Mouse (Mus musculus): ENCODE data around the gene Pde7b. TPM values are rescaled to one million over a fixed set of nuclear protein-coding genes. Genes with fewer than 3 reads are reported as not detected.

Pde7b gene
- polyA plus RNA-seq, 1 experiment from 2014 or later = 2.1 TPM

DNA sequence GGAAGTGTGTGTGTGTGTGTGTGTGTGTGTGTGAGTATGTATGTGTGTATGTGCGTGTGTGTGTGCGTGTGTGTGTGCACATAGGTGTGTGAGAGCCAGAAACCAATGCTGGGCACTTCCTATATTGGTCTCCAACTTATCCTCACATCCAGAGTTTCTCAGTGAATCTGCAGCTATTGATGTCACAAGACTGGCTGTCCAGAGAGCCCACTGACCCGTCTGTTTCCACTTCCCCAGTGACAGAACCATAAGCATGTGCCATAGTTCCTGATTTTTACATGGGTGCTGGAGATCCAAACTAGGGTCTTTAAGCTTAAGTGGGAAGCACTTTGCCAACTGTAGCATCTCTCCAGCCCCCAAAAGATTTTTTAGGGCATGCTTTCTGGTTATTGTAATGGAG, 71.6 kb downstream of the Pde7b start:
- WGBS = 89% methylated on average over 3 of the region's 3 CpGs
- Histone ChIP-seq H3K27ac (no peak overlapping the region), H3K9ac (ENCODE audit: low read depth, low read length) (no peak overlapping the region), H3K9me3 (replicated peaks; ENCODE audit: low read length) (no peaks in the 10 kb centered on the region), H3K27me3 (ENCODE audit: insufficient read depth, low read length) (no peaks in the 10 kb centered on the region), H3K4me3 (replicated peaks; ENCODE audit: low read depth, low read length) (no peak overlapping the region), H3K4me1 (replicated peaks; ENCODE audit: insufficient read depth, low read length) (no peaks in the 10 kb centered on the region), H3K36me3 (ENCODE audit: insufficient read depth, low read length) (no peaks in the 10 kb centered on the region), H3K4me2 (ENCODE audit: low read length) (no peak overlapping the region)
- ATAC-seq (replicated peaks; ENCODE audit: low FRiP score, low read depth) = no peak
- DNase-seq (ENCODE audit: low spot score) = no peak
- no peak for TF ChIP-seq CTCF (IDR thresholded peaks at IDR 0.05; ENCODE audit: low read depth)

DNA sequence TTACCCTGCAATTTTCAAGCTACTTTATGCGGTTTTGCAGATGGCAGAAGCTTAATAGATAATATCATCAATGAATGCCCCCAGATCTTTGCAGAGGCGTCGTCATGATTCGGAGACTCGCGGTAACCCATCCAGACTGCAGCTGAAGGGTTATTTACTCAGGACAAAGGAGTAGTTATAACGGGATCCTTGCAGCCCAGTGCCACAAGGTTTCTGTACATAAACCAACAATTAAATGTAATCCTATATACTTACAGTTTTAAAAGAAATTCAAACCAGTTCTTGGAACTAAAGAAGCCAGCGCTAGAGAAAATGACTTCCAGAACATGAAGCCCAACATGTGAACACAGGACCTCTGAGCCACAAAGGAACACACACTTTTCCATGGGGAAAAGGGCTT, 88.5 kb downstream of the Pde7b start:
- Histone ChIP-seq H3K27me3 (ENCODE audit: insufficient read depth, low read length) (no peaks in the 10 kb centered on the region), H3K4me1 (replicated peaks; ENCODE audit: insufficient read depth, low read length) (no peaks in the 10 kb centered on the region), H3K4me2 (ENCODE audit: low read length) (no peak overlapping the region), H3K27ac (no peak overlapping the region), H3K9ac (ENCODE audit: low read depth, low read length) (no peak overlapping the region), H3K9me3 (replicated peaks; ENCODE audit: low read length) (no peaks in the 10 kb centered on the region), H3K4me3 (replicated peaks; ENCODE audit: low read depth, low read length) (no peak overlapping the region), H3K36me3 (ENCODE audit: insufficient read depth, low read length) (no peaks in the 10 kb centered on the region)
- no peak for TF ChIP-seq CTCF (IDR thresholded peaks at IDR 0.05; ENCODE audit: low read depth)
- WGBS = 71% methylated on average over 8 of the region's 8 CpGs
- no peak for ATAC-seq (replicated peaks; ENCODE audit: low FRiP score, low read depth)
- no peak for DNase-seq (ENCODE audit: low spot score)

GRCm38 (mm10) chr10:20633085-20633415, 91.8 kb downstream of the Pde7b start:
- ATAC-seq (replicated peaks; ENCODE audit: low FRiP score, low read depth) = no peak
- Histone ChIP-seq H3K36me3 (ENCODE audit: insufficient read depth, low read length) (no peaks in the 10 kb centered on the region), H3K27ac (no peak overlapping the region), H3K4me3 (replicated peaks; ENCODE audit: low read depth, low read length) (no peak overlapping the region), H3K9ac (ENCODE audit: low read depth, low read length) (no peak overlapping the region), H3K4me2 (ENCODE audit: low read length) (no peak overlapping the region), H3K9me3 (replicated peaks; ENCODE audit: low read length) (no peaks in the 10 kb centered on the region), H3K27me3 (ENCODE audit: insufficient read depth, low read length) (no peaks in the 10 kb centered on the region), H3K4me1 (replicated peaks; ENCODE audit: insufficient read depth, low read length) (no peaks in the 10 kb centered on the region)
- no peak for DNase-seq (ENCODE audit: low spot score)
- WGBS = 83% methylated on average over 1 of the region's 1 CpGs
- no peak for TF ChIP-seq CTCF (IDR thresholded peaks at IDR 0.05; ENCODE audit: low read depth)

DNA sequence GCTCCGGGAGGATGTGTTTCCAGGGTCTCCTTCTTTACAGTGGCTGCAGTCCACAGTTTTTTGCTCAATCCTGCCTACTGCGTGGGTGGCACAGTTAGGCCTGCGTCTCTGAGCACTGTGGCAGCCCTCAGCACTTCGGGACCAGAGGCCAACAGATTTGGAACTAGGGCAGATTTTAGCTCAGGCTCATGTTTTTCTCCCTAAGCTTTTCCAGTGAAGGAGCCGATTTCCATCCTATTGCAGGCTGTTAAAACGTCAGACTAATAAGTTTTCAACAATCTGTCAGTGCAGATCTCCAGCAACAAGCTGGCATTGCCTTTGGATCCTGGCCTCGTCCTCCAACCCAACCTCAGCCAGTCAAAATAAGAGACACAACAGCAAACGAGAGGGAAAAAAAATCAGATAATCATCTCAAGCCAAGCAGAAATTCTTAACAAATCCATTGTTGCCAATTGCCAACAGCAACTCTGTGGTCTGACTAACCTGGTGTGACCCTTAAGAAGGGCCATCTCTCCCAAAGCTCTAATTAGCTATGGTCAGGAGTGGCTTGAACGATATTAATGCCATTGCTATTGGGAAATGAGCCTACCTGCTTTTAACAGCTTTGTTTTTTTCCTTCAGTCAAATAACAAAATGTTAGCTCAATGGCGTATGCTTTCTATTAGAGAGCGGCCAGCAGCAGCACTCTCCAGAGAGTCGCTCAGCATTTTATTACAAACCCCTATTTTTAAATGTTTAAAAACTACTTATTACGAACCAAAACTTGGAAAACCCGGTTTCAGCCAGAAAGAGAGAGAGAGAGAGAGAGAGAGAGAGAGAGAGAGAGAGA, 92.4 kb downstream of the Pde7b start:
- ATAC-seq (replicated peaks; ENCODE audit: low FRiP score, low read depth) (no peak), DNase-seq (ENCODE audit: low spot score) (no peak)
- Histone ChIP-seq H3K4me2 (ENCODE audit: low read length) (no peak overlapping the region), H3K27me3 (ENCODE audit: insufficient read depth, low read length) (no peaks in the 10 kb centered on the region), H3K27ac (no peak overlapping the region), H3K9ac (ENCODE audit: low read depth, low read length) (no peak overlapping the region), H3K36me3 (ENCODE audit: insufficient read depth, low read length) (no peaks in the 10 kb centered on the region), H3K4me1 (replicated peaks; ENCODE audit: insufficient read depth, low read length) (no peaks in the 10 kb centered on the region), H3K9me3 (replicated peaks; ENCODE audit: low read length) (no peaks in the 10 kb centered on the region), H3K4me3 (replicated peaks; ENCODE audit: low read depth, low read length) (no peak overlapping the region)
- 72% methylated on average over 14 of the region's 14 CpGs for WGBS
- no peak for TF ChIP-seq CTCF (IDR thresholded peaks at IDR 0.05; ENCODE audit: low read depth)

- ATAC-seq (replicated peaks; ENCODE audit: low FRiP score, low read depth) (no peak), DNase-seq (ENCODE audit: low spot score) (no peak)
- H3K4me3 ChIP-seq (replicated peaks; ENCODE audit: low read depth, low read length) = no peak overlapping the region
- no peaks in the 10 kb centered on the region for H3K4me1 ChIP-seq (replicated peaks; ENCODE audit: insufficient read depth, low read length)
- H3K4me2 ChIP-seq (ENCODE audit: low read length) = no peak overlapping the region
- H3K36me3 ChIP-seq (ENCODE audit: insufficient read depth, low read length) = no peaks in the 10 kb centered on the region
- H3K27ac ChIP-seq = no peak overlapping the region
- no peaks in the 10 kb centered on the region for H3K9me3 ChIP-seq (replicated peaks; ENCODE audit: low read length)
- no peak overlapping the region for H3K9ac ChIP-seq (ENCODE audit: low read depth, low read length)
- H3K27me3 ChIP-seq (ENCODE audit: insufficient read depth, low read length) = no peaks in the 10 kb centered on the region
- no peak for TF ChIP-seq CTCF (IDR thresholded peaks at IDR 0.05; ENCODE audit: low read depth)
- WGBS = 49% methylated on average over 7 of the region's 7 CpGs
Measured at GRCm38 (mm10) chr10:20630122-20630521, 94.8 kb downstream of the Pde7b start.

- ATAC-seq (replicated peaks; ENCODE audit: low FRiP score, low read depth) = no peak
- WGBS = 92% methylated on average over 16 of the region's 16 CpGs
- no peak overlapping the region for H3K4me3 ChIP-seq (replicated peaks; ENCODE audit: low read depth, low read length)
- no peak overlapping the region for H3K27ac ChIP-seq
- TF ChIP-seq CTCF (IDR thresholded peaks at IDR 0.05; ENCODE audit: low read depth) = no peak
- H3K9ac ChIP-seq (ENCODE audit: low read depth, low read length) = no peak overlapping the region
- H3K27me3 ChIP-seq (ENCODE audit: insufficient read depth, low read length) = no peaks in the 10 kb centered on the region
- H3K4me2 ChIP-seq (ENCODE audit: low read length) = no peak overlapping the region
- no peaks in the 10 kb centered on the region for H3K9me3 ChIP-seq (replicated peaks; ENCODE audit: low read length)
- peaks cover 3% of the 10 kb centered on the region; the same call in 1 of the 2 replicates for H3K4me1 ChIP-seq (replicated peaks; ENCODE audit: insufficient read depth, low read length)
- DNase-seq (ENCODE audit: low spot score) = no peak
- no peaks in the 10 kb centered on the region for H3K36me3 ChIP-seq (ENCODE audit: insufficient read depth, low read length)
Measured at GRCm38 (mm10) chr10:20625702-20626375, 99.0 kb downstream of the Pde7b start.

All from kidney, postnatal 0 days (tissue).